Mouse (Mus musculus): ENCODE data around the gene Narfl. TPM values are rescaled to one million over a fixed set of nuclear protein-coding genes. Genes with fewer than 3 reads are reported as not detected.

Narfl gene
- polyA plus RNA-seq, 1 experiment from 2014 or later = 23.9 TPM

DNA sequence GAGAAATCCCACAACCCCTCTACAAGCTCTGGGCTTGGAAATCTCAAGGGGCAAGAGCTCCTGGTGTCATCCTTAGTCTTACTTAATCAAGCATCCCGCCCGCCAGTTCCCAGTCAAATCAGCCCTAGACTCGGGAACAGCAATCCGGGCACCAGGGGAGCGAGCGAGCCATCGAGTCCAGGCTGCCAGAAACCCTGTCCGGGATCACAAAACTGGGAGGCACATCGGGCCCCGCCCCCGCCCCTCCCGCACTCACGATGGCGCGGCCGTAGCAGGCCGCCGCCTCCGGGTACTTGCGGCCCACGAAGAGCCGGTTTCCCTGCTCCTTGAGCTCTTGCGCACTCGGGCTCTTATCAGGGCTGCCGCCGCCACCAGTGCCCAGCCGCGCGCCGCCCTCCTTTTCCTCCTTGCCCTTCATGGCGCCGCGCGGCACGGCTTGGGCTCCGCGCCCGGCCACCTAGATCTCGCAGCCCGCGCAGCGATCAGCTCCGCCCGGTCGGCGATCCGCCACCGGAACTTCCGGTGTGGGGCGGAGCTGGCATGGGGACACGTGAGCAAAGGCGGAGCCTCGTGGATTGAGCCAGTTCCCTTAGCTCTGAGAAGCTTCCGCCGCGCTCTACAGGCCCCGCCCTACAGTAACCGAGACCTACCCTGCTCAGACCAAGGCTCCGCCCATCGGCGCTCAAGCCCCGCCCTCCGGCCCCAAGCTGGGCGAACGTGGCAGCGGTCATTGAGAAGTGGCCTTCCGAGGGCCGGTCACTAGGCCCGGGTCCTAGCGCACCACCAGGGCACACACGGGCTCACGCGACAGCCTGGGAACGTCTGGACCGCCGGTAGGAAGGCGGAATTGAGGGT is 59.1 kb downstream of the Narfl start:
- peak overlapping the region; percentile 69 for H3K4me3 ChIP-seq
- H3K27me3 ChIP-seq = no peaks in the 10 kb centered on the region
- ATAC-seq (ENCODE audit: insufficient number of reproducible peaks, insufficient read depth, low FRiP score, low TSS enrichment) = peak; percentile 82
- H3K9me3 ChIP-seq = no peaks in the 10 kb centered on the region
- H3K4me2 ChIP-seq (replicated peaks) = peak overlapping the region; percentile 79
- H3K9ac ChIP-seq = peak overlapping the region; percentile 87
- peak overlapping the region; percentile 89 for H3K27ac ChIP-seq
- WGBS = under 1% methylated on average over 77 of the region's 77 CpGs
- H3K36me3 ChIP-seq = peaks cover 38% of the 10 kb centered on the region
- peaks cover 76% of the 10 kb centered on the region for H3K4me1 ChIP-seq

Small RNA genes lying within 50 kb of the gene (microRNA-seq; reads per million reads assigned to microRNA genes)
- not detected for gene Gm25083
- 0.54 reads per million for gene Mir3082
- not detected for gene Mir6966

Other genes starting within 250 kb of the Narfl start
- gene Sox8, start 203.1 kb upstream of the Narfl start, polyA plus RNA-seq (2016; fragmentation: Nextera tagmentation; extraction: Ambion mirVana) = 11.8 and 13.2 TPM in 2 replicates
- 29.4 and 31.4 TPM in 2 replicates for gene Lmf1, start 194.7 kb upstream of the Narfl start, polyA plus RNA-seq (2016; fragmentation: Nextera tagmentation; extraction: Ambion mirVana)
- gene Gng13, start 56.6 kb upstream of the Narfl start, polyA plus RNA-seq (2016; fragmentation: Nextera tagmentation; extraction: Ambion mirVana) = 2.6 and 5.6 TPM in 2 replicates
- gene Chtf18, start 46.4 kb upstream of the Narfl start, polyA plus RNA-seq (2016; fragmentation: Nextera tagmentation; extraction: Ambion mirVana) = 43.5 and 45.9 TPM in 2 replicates
- gene Rpusd1, start 46.1 kb upstream of the Narfl start, polyA plus RNA-seq (2016; fragmentation: Nextera tagmentation; extraction: Ambion mirVana) = 27.0 and 29.1 TPM in 2 replicates
- 0.35 and 0.41 TPM in 2 replicates for gene Mslnl, start 37.7 kb upstream of the Narfl start, polyA plus RNA-seq (2016; fragmentation: Nextera tagmentation; extraction: Ambion mirVana)
- 0.37 and 0.38 TPM in 2 replicates for gene Msln, start 19.4 kb upstream of the Narfl start, polyA plus RNA-seq (2016; fragmentation: Nextera tagmentation; extraction: Ambion mirVana)
- 93.0 and 95.4 TPM in 2 replicates for gene Haghl, start 11.9 kb downstream of the Narfl start, polyA plus RNA-seq (2016; fragmentation: Nextera tagmentation; extraction: Ambion mirVana)
- gene Ccdc78, start 12.8 kb downstream of the Narfl start, polyA plus RNA-seq (2016; fragmentation: Nextera tagmentation; extraction: Ambion mirVana) = 0.18 and 0.29 TPM in 2 replicates
- 72.0 and 77.0 TPM in 2 replicates for gene Fam173a, start 19.1 kb downstream of the Narfl start, polyA plus RNA-seq (2016; fragmentation: Nextera tagmentation; extraction: Ambion mirVana)
- not detected in 2 replicates for gene AC134908.4, start 21.9 kb downstream of the Narfl start, polyA plus RNA-seq (2016; fragmentation: Nextera tagmentation; extraction: Ambion mirVana)
- 58.7 and 65.9 TPM in 2 replicates for gene Metrn, start 23.4 kb downstream of the Narfl start, polyA plus RNA-seq (2016; fragmentation: Nextera tagmentation; extraction: Ambion mirVana)
- gene Fbxl16, start 35.3 kb downstream of the Narfl start, polyA plus RNA-seq (2016; fragmentation: Nextera tagmentation; extraction: Ambion mirVana) = 5.9 and 6.7 TPM in 2 replicates
- gene Wdr24, start 49.9 kb downstream of the Narfl start, polyA plus RNA-seq (2016; fragmentation: Nextera tagmentation; extraction: Ambion mirVana) = 26.0 and 29.6 TPM in 2 replicates
- gene Jmjd8, start 55.1 kb downstream of the Narfl start, polyA plus RNA-seq (2016; fragmentation: Nextera tagmentation; extraction: Ambion mirVana) = 53.9 and 57.0 TPM in 2 replicates
- gene Stub1, start 59.6 kb downstream of the Narfl start, polyA plus RNA-seq (2016; fragmentation: Nextera tagmentation; extraction: Ambion mirVana) = 334 and 338 TPM in 2 replicates
- gene Rhbdl1, start 63.5 kb downstream of the Narfl start, polyA plus RNA-seq (2016; fragmentation: Nextera tagmentation; extraction: Ambion mirVana) = 1.2 and 1.6 TPM in 2 replicates
- 1.5 and 2.4 TPM in 2 replicates for gene Gm20683, start 68.0 kb downstream of the Narfl start, polyA plus RNA-seq (2016; fragmentation: Nextera tagmentation; extraction: Ambion mirVana)
- 23.0 and 26.9 TPM in 2 replicates for gene Rhot2, start 71.1 kb downstream of the Narfl start, polyA plus RNA-seq (2016; fragmentation: Nextera tagmentation; extraction: Ambion mirVana)
- gene Wdr90, start 87.7 kb downstream of the Narfl start, polyA plus RNA-seq (2016; fragmentation: Nextera tagmentation; extraction: Ambion mirVana) = 36.3 and 42.0 TPM in 2 replicates
- 9.0 and 10.1 TPM in 2 replicates for gene Mcrip2, start 95.0 kb downstream of the Narfl start, polyA plus RNA-seq (2016; fragmentation: Nextera tagmentation; extraction: Ambion mirVana)
- 56.8 and 57.0 TPM in 2 replicates for gene Mettl26, start 101.3 kb downstream of the Narfl start, polyA plus RNA-seq (2016; fragmentation: Nextera tagmentation; extraction: Ambion mirVana)
- 0.45 and 0.62 TPM in 2 replicates for gene Wfikkn1, start 107.1 kb downstream of the Narfl start, polyA plus RNA-seq (2016; fragmentation: Nextera tagmentation; extraction: Ambion mirVana)
- gene Rab40c, start 146.0 kb downstream of the Narfl start, polyA plus RNA-seq (2016; fragmentation: Nextera tagmentation; extraction: Ambion mirVana) = 37.4 and 40.9 TPM in 2 replicates
- gene Pigq, start 171.2 kb downstream of the Narfl start, polyA plus RNA-seq (2016; fragmentation: Nextera tagmentation; extraction: Ambion mirVana) = 49.9 and 51.7 TPM in 2 replicates
- 0.14 and 0.69 TPM in 2 replicates for gene Nhlrc4, start 171.2 kb downstream of the Narfl start, polyA plus RNA-seq (2016; fragmentation: Nextera tagmentation; extraction: Ambion mirVana)
- gene A930017K11Rik, start 178.8 kb downstream of the Narfl start, polyA plus RNA-seq (2016; fragmentation: Nextera tagmentation; extraction: Ambion mirVana) = 0.14 and 0.20 TPM in 2 replicates
- gene Capn15, start 212.0 kb downstream of the Narfl start, polyA plus RNA-seq (2016; fragmentation: Nextera tagmentation; extraction: Ambion mirVana) = 33.1 and 34.6 TPM in 2 replicates